Mouse (Mus musculus) liver, adult 2 months (tissue): ENCODE data around the gene Mnx1. TPM values are rescaled to one million over a fixed set of nuclear protein-coding genes. Genes with fewer than 3 reads are reported as not detected.
"Not testable (repeated sequence)": the region's sequence is repeated elsewhere in the genome, so short reads cannot be mapped to it uniquely, and the experiment has no call there.

Experiments
- DNase-seq: peaks from one replicate; pipeline ENCODE4 v3.0.0-alpha.2; 2011; ENCODE audit warnings: low read depth, low spot score; ENCODE audit errors: extremely low read depth
- H3K27ac ChIP-seq: fragments of 200-500 bp; replicated peaks from 2 replicates; pipeline ENCODE4 v1.5.1; 2012; ENCODE audit warnings: low read depth, mild to moderate bottlenecking, control low read depth, inconsistent platforms, low read length; ENCODE audit not compliant: insufficient read depth
- H3K27me3 ChIP-seq: fragments of 200-500 bp; 2 replicates; pipeline ENCODE4 v1.6.1; 2012; ENCODE audit warnings: mild to moderate bottlenecking, moderate library complexity, low read length, inconsistent platforms; ENCODE audit not compliant: control insufficient read depth, insufficient read depth
- H3K36me3 ChIP-seq: fragments of 200-500 bp; 2 replicates; pipeline ENCODE4 v1.6.1; 2012; ENCODE audit warnings: low read length, inconsistent platforms; ENCODE audit not compliant: control insufficient read depth, insufficient read depth
- H3K4me1 ChIP-seq: fragments of 200-500 bp; 2 replicates; pipeline ENCODE4 v1.6.1; 2011; ENCODE audit warnings: low read length; ENCODE audit not compliant: control insufficient read depth, insufficient read depth
- H3K4me3 ChIP-seq: fragments of 200-500 bp; 2 replicates; pipeline ENCODE4 v1.5.1; 2011; ENCODE audit warnings: low read depth, mild to moderate bottlenecking, control low read depth, low read length, moderate library complexity; ENCODE audit not compliant: insufficient read depth
- H3K79me2 ChIP-seq: fragments of 200-500 bp; 2 replicates; pipeline ENCODE4 v1.6.1; 2012; ENCODE audit warnings: inconsistent platforms, mild to moderate bottlenecking, low read length, moderate library complexity; ENCODE audit not compliant: control insufficient read depth, insufficient read depth
- H3K9ac ChIP-seq: fragments of 200-500 bp; 2 replicates; pipeline ENCODE4 v1.6.1; 2012; ENCODE audit warnings: low read depth, mild to moderate bottlenecking, control low read depth, inconsistent platforms, low read length
- CTCF ChIP-seq: fragments of 200-500 bp; IDR thresholded peaks from 2 replicates; pipeline ENCODE4 v1.5.1; 2011; ENCODE audit warnings: low read depth, low read length, control low read depth
- POLR2A ChIP-seq: fragments of 200-500 bp; IDR thresholded peaks from 2 replicates; pipeline ENCODE4 v1.6.1; 2011; ENCODE audit warnings: low read length, control low read depth; ENCODE audit not compliant: insufficient read depth; ENCODE audit errors: extremely low read depth
- WGBS: fragments of 180-500 bp; shearing (Covaris S2); methylation state at CpG from one replicate; pipeline ENCODE4 v1.1.7; 2018; 5-methylcytosine and 5-hydroxymethylcytosine counted together
- polyA plus RNA-seq: library from polyadenylated mRNA; depleted of rRNA; stranded (reverse); fragments of >200 nt; gene quantifications from 2 replicates; pipeline ENCODE4 v1.2.3, GENCODE M21; 2012
- total RNA-seq: library from RNA; depleted of rRNA; stranded (reverse); fragments of >200 nt; gene quantifications from 2 replicates; pipeline ENCODE4 v1.2.3, GENCODE M21; 2014

The Mnx1 gene
- total and polyA plus RNA-seq, 2 experiments, result not detected

DNA sequence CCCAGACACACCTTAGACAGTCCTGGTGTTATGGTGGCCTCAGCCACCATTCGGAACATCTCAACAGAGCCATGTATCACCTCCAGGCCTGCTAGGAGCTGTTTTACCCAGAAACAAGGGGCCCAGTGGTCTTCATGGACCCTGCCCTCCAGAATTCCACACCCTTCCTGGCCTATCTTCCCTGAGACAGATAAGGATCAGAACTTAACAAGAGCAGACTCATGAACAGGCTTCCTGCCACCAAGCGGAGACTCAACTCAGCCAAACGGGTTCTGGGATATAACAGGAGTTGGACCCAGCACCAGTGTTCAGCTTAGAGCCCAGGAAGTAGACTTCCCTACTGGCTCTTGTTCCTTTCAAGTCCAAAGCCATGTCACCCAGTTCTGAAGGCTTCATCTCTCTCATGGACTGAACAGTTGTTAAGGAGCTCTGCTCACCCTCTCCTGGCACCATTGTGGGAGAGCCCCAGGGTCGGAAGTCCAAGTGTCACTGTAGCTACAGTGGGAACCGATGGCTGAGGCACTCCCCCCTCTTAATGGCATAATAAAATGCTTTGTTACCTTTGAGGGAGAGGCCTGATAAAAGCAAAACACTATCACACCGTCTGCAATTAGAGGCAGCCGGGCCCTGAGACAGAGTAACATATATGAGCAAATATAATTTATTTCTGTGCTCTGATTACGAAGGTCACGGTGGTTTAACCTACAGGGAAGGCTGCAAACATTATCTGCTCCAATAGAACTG lies 15.2 kb downstream of the Mnx1 start:
- Histone ChIP-seq H3K36me3 (0 out of 2 replicates have a peak, but pooled peaks cover under 1% of the 10 kb centered on the region), H3K79me2 (no peaks in the 10 kb centered on the region), H3K9ac (no peak overlapping the region), H3K27me3 (peaks cover 7% of the 10 kb centered on the region), H3K4me1 (no peaks in the 10 kb centered on the region), H3K4me3 (no peak overlapping the region), H3K27ac (no peak overlapping the region)
- TF ChIP-seq POLR2A (no peak), CTCF (no peak)
- 77% methylated on average over 9 of the region's 9 CpGs for WGBS
- no peak for DNase-seq

DNA sequence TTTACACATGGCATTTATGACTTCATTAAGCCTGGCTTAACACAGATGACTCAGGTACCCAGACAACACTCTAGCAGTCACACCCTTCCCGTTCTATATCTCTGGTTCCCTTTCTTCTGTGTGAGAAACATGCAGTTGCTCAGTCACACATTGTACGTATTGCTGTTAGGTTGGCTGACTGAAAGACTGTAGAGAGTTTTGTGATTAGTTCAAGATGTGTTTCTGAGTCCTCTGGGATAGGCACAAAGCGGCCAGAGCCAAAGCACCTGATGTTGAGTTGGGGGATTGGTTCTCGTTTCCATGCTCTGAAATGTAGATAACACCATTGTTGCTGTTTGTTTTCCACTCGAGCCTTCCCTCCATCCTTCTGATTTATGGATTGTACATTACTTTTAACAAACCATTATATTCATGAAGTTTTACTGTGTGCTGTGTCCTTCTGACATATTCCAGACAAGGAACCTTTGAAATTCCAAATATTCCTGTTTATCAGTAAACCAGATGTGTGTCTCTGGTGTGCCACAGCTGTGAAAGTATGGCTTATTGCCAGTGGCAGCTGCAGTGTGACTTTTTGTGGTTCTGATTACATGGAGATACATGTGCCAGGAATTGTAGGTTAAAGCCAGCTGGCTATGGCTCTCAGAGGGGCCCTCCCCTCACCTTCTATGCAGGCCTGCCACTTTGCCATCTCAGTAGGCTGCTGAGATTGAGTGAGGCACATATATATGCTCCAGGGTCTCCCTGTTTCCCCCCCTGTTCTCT lies 21.2 kb downstream of the Mnx1 start:
- Histone ChIP-seq H3K4me3 (no peak overlapping the region), H3K27me3 (no peaks in the 10 kb centered on the region), H3K27ac (no peak overlapping the region), H3K9ac (no peak overlapping the region), H3K79me2 (no peaks in the 10 kb centered on the region), H3K36me3 (peaks cover 19% of the 10 kb centered on the region), H3K4me1 (no peaks in the 10 kb centered on the region)
- no peak for DNase-seq
- 88% methylated on average over 5 of the region's 5 CpGs for WGBS
- TF ChIP-seq CTCF, result no peak
- TF ChIP-seq POLR2A, result no peak

DNA sequence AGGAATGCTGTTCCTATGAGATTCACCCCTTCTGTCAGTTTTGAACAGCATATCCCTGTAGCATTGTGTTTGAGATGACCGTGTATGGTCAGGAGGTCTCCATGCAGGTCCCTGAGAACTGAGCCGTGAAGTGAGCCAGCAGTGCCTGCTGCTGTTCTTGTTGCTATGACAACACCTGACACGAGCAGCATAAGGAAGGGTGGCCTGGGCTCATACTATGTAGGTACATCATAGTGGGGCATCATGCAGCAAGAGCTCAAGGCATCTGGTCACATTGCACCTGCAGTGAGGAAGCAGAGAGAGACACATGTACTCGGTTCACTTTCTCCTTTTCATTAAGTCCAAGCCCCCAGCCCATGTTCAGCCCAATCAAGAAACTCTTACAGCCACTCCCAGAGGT lies 25.9 kb downstream of the Mnx1 start:
- TF ChIP-seq POLR2A, result no peak
- TF ChIP-seq CTCF, result no peak
- WGBS, result 85% methylated on average over 4 of the region's 4 CpGs
- Histone ChIP-seq H3K27ac (no peak overlapping the region), H3K4me1 (no peaks in the 10 kb centered on the region), H3K4me3 (no peak overlapping the region), H3K79me2 (no peaks in the 10 kb centered on the region), H3K9ac (no peak overlapping the region), H3K27me3 (no peaks in the 10 kb centered on the region), H3K36me3 (peaks cover 44% of the 10 kb centered on the region)
- DNase-seq, result no peak

DNA sequence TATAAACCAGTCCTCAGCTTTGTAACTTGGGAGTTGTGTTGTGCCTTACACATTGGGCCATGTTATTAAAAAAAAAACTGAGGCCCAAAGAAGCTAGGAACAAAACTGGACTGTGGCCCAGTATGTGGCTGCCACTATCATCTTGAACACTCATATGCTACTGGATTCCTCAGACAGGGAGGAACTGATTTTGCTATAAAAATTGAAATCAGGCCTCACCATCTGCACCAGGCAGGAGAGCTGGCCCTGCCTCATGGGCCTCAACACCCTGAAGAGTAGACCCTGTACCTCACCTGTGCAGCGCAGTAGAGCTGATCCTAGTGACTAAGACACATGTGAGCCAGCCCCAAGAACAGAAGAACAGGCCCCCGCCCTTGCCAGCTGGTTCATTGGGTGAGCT lies 33.0 kb downstream of the Mnx1 start:
- H3K9ac ChIP-seq, result no peak overlapping the region
- H3K79me2 ChIP-seq, result no peaks in the 10 kb centered on the region
- no peak for DNase-seq
- no peak for TF ChIP-seq POLR2A
- no peak for TF ChIP-seq CTCF
- H3K36me3 ChIP-seq, result peaks cover 76% of the 10 kb centered on the region
- 100% methylated on average over 2 of the region's 2 CpGs for WGBS
- no peaks in the 10 kb centered on the region for H3K27me3 ChIP-seq
- H3K27ac ChIP-seq, result no peak overlapping the region
- no peaks in the 10 kb centered on the region for H3K4me1 ChIP-seq
- H3K4me3 ChIP-seq, result no peak overlapping the region

DNA sequence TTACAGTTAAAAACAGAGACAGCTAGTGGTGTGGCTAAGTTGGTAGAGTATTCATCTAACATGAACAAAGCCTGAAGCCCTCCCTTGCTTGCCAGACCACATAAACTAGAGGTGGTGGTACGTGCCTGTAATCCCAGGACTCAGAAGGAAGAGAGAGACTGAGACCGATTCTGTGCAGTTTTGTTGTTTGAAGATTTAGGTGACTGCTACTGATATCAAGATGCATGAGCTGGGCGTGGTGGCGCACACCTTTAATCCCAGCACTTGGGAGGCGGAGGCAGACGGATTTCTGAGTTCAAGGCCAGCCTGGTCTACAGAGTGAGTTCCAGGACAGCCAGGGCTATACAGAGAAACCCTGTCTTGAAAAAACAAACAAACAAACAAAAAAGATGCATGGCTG lies 41.5 kb downstream of the Mnx1 start:
- H3K4me3 ChIP-seq, H3K27me3 ChIP-seq, H3K9ac ChIP-seq, H3K79me2 ChIP-seq, H3K4me1 ChIP-seq, DNase-seq, H3K27ac ChIP-seq: not testable (repeated sequence)
- H3K36me3 ChIP-seq, result peaks cover 41% of the 10 kb centered on the region
- 93% methylated on average over 6 of the region's 6 CpGs for WGBS

DNA sequence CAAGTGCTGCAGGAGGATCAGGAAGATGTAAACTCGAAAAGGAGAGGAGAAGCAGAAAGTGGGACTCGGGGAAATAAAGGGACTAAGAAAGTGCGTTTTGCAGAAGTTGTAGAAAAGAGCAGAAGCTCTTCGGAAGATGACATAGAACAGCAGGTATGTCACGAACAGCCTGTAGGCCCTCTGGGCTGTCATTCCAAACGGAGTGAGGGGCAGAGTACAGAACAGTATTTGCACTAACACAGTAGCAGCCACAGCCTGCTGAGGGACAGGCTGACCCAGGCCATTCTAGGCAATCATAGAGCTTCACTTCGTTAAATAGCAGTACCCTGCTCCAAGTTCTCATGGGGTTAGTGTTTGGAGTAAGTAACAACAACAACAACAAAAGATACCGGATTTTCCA lies 42.8 kb downstream of the Mnx1 start:
- peaks cover 33% of the 10 kb centered on the region for H3K36me3 ChIP-seq
- H3K27ac ChIP-seq, result no peak overlapping the region
- H3K4me3 ChIP-seq, result peak overlapping the region; percentile 96
- no peak for TF ChIP-seq CTCF
- TF ChIP-seq POLR2A, result no peak
- H3K4me1 ChIP-seq, result peaks cover 9% of the 10 kb centered on the region; the same call in 1 of the 2 replicates
- H3K79me2 ChIP-seq, result peaks cover 9% of the 10 kb centered on the region; the same call in 1 of the 2 replicates
- peak; percentile 10 for DNase-seq
- WGBS, result 26% methylated on average over 8 of the region's 8 CpGs
- no peaks in the 10 kb centered on the region for H3K27me3 ChIP-seq
- H3K9ac ChIP-seq, result no peak overlapping the region; the same call in 1 of the 2 replicates
